Mouse (Mus musculus): ENCODE measurements around the gene Fmn2. TPM values are rescaled to one million over a fixed set of nuclear protein-coding genes. Genes with fewer than 3 reads are reported as not detected.

The Fmn2 gene
- total and polyA plus RNA-seq, 2 experiments = 0.02 to 0.18 TPM

- WGBS = 94% methylated on average over 5 of the region's 5 CpGs
- no peaks in the 10 kb centered on the region for H3K4me1 ChIP-seq (ENCODE audit: control insufficient read depth, insufficient read depth, low read length)
- no peak overlapping the region for H3K27ac ChIP-seq (replicated peaks; ENCODE audit: insufficient read depth, low read depth, low read length)
- H3K79me2 ChIP-seq (ENCODE audit: control insufficient read depth, insufficient read depth, low read length) = no peaks in the 10 kb centered on the region
- no peak overlapping the region for H3K4me3 ChIP-seq (ENCODE audit: insufficient read depth, low read depth, low read length)
- H3K27me3 ChIP-seq (ENCODE audit: control insufficient read depth, insufficient read depth, low read length) = no peaks in the 10 kb centered on the region
- no peak overlapping the region for H3K9ac ChIP-seq (ENCODE audit: low read depth, low read length)
- DNase-seq (ENCODE audit: extremely low read depth, low read depth, low spot score) = no peak
- TF ChIP-seq CTCF (IDR thresholded peaks at IDR 0.05; ENCODE audit: low read depth, low read length) = no peak
- no peak for TF ChIP-seq POLR2A (IDR thresholded peaks at IDR 0.05; ENCODE audit: extremely low read depth, insufficient read depth, low read length)
- no peaks in the 10 kb centered on the region for H3K36me3 ChIP-seq (ENCODE audit: control insufficient read depth, insufficient read depth, low read length)
Measured at GRCm38 (mm10) chr1:174700871-174701270, 199.2 kb downstream of the Fmn2 start.

GRCm38 (mm10) chr1:174701835-174702234, 200.2 kb downstream of the Fmn2 start:
- Histone ChIP-seq H3K27ac (replicated peaks; ENCODE audit: insufficient read depth, low read depth, low read length) (no peak overlapping the region), H3K27me3 (ENCODE audit: control insufficient read depth, insufficient read depth, low read length) (no peaks in the 10 kb centered on the region), H3K4me1 (ENCODE audit: control insufficient read depth, insufficient read depth, low read length) (no peaks in the 10 kb centered on the region), H3K79me2 (ENCODE audit: control insufficient read depth, insufficient read depth, low read length) (no peaks in the 10 kb centered on the region), H3K9ac (ENCODE audit: low read depth, low read length) (no peak overlapping the region), H3K4me3 (ENCODE audit: insufficient read depth, low read depth, low read length) (no peak overlapping the region), H3K36me3 (ENCODE audit: control insufficient read depth, insufficient read depth, low read length) (no peaks in the 10 kb centered on the region)
- WGBS = 89% methylated on average over 5 of the region's 5 CpGs
- DNase-seq (ENCODE audit: extremely low read depth, low read depth, low spot score) = no peak
- TF ChIP-seq CTCF (IDR thresholded peaks at IDR 0.05; ENCODE audit: low read depth, low read length) (no peak), POLR2A (IDR thresholded peaks at IDR 0.05; ENCODE audit: extremely low read depth, insufficient read depth, low read length) (no peak)

GRCm38 (mm10) chr1:174703909-174704308, 202.3 kb downstream of the Fmn2 start:
- Histone ChIP-seq H3K79me2 (ENCODE audit: control insufficient read depth, insufficient read depth, low read length) (no peaks in the 10 kb centered on the region), H3K4me3 (ENCODE audit: insufficient read depth, low read depth, low read length) (no peak overlapping the region), H3K27ac (replicated peaks; ENCODE audit: insufficient read depth, low read depth, low read length) (no peak overlapping the region), H3K36me3 (ENCODE audit: control insufficient read depth, insufficient read depth, low read length) (no peaks in the 10 kb centered on the region), H3K4me1 (ENCODE audit: control insufficient read depth, insufficient read depth, low read length) (no peaks in the 10 kb centered on the region), H3K9ac (ENCODE audit: low read depth, low read length) (no peak overlapping the region), H3K27me3 (ENCODE audit: control insufficient read depth, insufficient read depth, low read length) (no peaks in the 10 kb centered on the region)
- WGBS = 89% methylated on average over 1 of the region's 1 CpGs
- peak; percentile 15 for DNase-seq (ENCODE audit: extremely low read depth, low read depth, low spot score)
- TF ChIP-seq CTCF (IDR thresholded peaks at IDR 0.05; ENCODE audit: low read depth, low read length) = no peak
- TF ChIP-seq POLR2A (IDR thresholded peaks at IDR 0.05; ENCODE audit: extremely low read depth, insufficient read depth, low read length) = no peak

GRCm38 (mm10) chr1:174719729-174720458, 218.3 kb downstream of the Fmn2 start:
- H3K9ac ChIP-seq (ENCODE audit: low read depth, low read length) = no peak overlapping the region
- no peak for TF ChIP-seq POLR2A (IDR thresholded peaks at IDR 0.05; ENCODE audit: extremely low read depth, insufficient read depth, low read length)
- no peak for TF ChIP-seq CTCF (IDR thresholded peaks at IDR 0.05; ENCODE audit: low read depth, low read length)
- no peak overlapping the region for H3K27ac ChIP-seq (replicated peaks; ENCODE audit: insufficient read depth, low read depth, low read length)
- no peaks in the 10 kb centered on the region for H3K79me2 ChIP-seq (ENCODE audit: control insufficient read depth, insufficient read depth, low read length)
- no peaks in the 10 kb centered on the region for H3K4me1 ChIP-seq (ENCODE audit: control insufficient read depth, insufficient read depth, low read length)
- H3K27me3 ChIP-seq (ENCODE audit: control insufficient read depth, insufficient read depth, low read length) = no peaks in the 10 kb centered on the region
- 93% methylated on average over 12 of the region's 12 CpGs for WGBS
- no peaks in the 10 kb centered on the region for H3K36me3 ChIP-seq (ENCODE audit: control insufficient read depth, insufficient read depth, low read length)
- no peak overlapping the region for H3K4me3 ChIP-seq (ENCODE audit: insufficient read depth, low read depth, low read length)
- no peak for DNase-seq (ENCODE audit: extremely low read depth, low read depth, low spot score)

- no peak for TF ChIP-seq POLR2A (IDR thresholded peaks at IDR 0.05; ENCODE audit: extremely low read depth, insufficient read depth, low read length)
- TF ChIP-seq CTCF (IDR thresholded peaks at IDR 0.05; ENCODE audit: low read depth, low read length) = no peak
- H3K27me3 ChIP-seq (ENCODE audit: control insufficient read depth, insufficient read depth, low read length) = no peaks in the 10 kb centered on the region
- H3K4me1 ChIP-seq (ENCODE audit: control insufficient read depth, insufficient read depth, low read length) = no peaks in the 10 kb centered on the region
- no peak for DNase-seq (ENCODE audit: extremely low read depth, low read depth, low spot score)
- H3K27ac ChIP-seq (replicated peaks; ENCODE audit: insufficient read depth, low read depth, low read length) = no peak overlapping the region
- H3K36me3 ChIP-seq (ENCODE audit: control insufficient read depth, insufficient read depth, low read length) = no peaks in the 10 kb centered on the region
- 77% methylated on average over 3 of the region's 3 CpGs for WGBS
- H3K4me3 ChIP-seq (ENCODE audit: insufficient read depth, low read depth, low read length) = no peak overlapping the region
- no peak overlapping the region for H3K9ac ChIP-seq (ENCODE audit: low read depth, low read length)
- no peaks in the 10 kb centered on the region for H3K79me2 ChIP-seq (ENCODE audit: control insufficient read depth, insufficient read depth, low read length)
Measured at GRCm38 (mm10) chr1:174728771-174729170, 227.1 kb downstream of the Fmn2 start.

- no peak overlapping the region for H3K9ac ChIP-seq (ENCODE audit: low read depth, low read length)
- no peaks in the 10 kb centered on the region for H3K36me3 ChIP-seq (ENCODE audit: control insufficient read depth, insufficient read depth, low read length)
- no peaks in the 10 kb centered on the region for H3K27me3 ChIP-seq (ENCODE audit: control insufficient read depth, insufficient read depth, low read length)
- peak; percentile 86 for DNase-seq (ENCODE audit: extremely low read depth, low read depth, low spot score)
- no peaks in the 10 kb centered on the region for H3K4me1 ChIP-seq (ENCODE audit: control insufficient read depth, insufficient read depth, low read length)
- H3K79me2 ChIP-seq (ENCODE audit: control insufficient read depth, insufficient read depth, low read length) = no peaks in the 10 kb centered on the region
- TF ChIP-seq CTCF (IDR thresholded peaks at IDR 0.05; ENCODE audit: low read depth, low read length) (no peak), POLR2A (IDR thresholded peaks at IDR 0.05; ENCODE audit: extremely low read depth, insufficient read depth, low read length) (no peak)
- no peak overlapping the region for H3K4me3 ChIP-seq (ENCODE audit: insufficient read depth, low read depth, low read length)
- peak overlapping the region; percentile 46; the same call in 1 of the 2 replicates for H3K27ac ChIP-seq (replicated peaks; ENCODE audit: insufficient read depth, low read depth, low read length)
- 19% methylated on average over 6 of the region's 6 CpGs for WGBS
Measured at GRCm38 (mm10) chr1:174732715-174733114, 231.1 kb downstream of the Fmn2 start.
